Mouse (Mus musculus): ENCODE measurements around the gene Sh3d19.
"Not testable (repeated sequence)": the region's sequence is repeated elsewhere in the genome, so short reads cannot be mapped to it uniquely, and the experiment has no call there.

Sh3d19 gene

DNA sequence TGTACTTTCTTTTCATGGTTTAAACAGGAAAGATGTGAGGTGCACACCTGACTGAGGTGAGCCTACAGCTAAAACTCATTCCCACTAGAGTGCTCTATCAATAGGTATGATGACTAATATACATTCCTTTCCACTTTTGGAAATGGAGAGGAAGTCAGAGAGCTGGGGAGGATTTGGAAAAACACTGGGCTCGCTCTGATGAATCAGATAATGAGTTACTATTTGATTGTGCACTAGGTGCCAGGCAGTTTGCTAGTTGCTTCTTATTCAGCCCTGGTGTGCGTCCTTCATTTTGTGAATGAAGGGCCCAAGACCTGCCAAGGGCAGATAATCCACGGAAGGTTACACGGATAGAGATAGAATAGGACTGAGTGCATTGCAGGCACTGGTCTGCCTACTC, 9.1 kb downstream of the Sh3d19 start:
- no peak for DNase-seq (ENCODE audit: low spot score in 2 of 2)

DNA sequence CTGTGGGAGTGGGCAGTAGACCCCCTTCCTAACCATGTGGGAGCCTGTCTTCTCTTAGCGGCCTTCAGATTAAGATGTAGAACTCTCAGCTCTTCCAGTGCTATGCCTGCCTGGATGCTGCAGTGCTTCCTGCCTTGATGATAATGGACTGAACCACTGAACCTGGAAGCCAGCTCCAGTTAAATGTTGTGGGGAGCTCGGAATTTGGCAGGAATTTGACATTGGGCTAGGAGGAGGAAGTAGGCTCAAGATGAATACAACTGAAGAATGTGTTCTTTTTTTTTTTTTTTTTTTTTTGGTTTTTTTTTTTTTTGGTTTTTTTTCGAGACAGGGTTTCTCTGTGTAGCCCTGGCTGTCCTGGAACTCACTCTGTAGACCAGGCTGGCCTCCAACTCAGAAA, 10.9 kb downstream of the Sh3d19 start:
- not testable (repeated sequence) for DNase-seq (ENCODE audit: low spot score in 2 of 2)

GRCm38 (mm10) chr3:85984537-85984936, 13.6 kb downstream of the Sh3d19 start:
- no peak for DNase-seq (ENCODE audit: low spot score in 2 of 2)

DNA sequence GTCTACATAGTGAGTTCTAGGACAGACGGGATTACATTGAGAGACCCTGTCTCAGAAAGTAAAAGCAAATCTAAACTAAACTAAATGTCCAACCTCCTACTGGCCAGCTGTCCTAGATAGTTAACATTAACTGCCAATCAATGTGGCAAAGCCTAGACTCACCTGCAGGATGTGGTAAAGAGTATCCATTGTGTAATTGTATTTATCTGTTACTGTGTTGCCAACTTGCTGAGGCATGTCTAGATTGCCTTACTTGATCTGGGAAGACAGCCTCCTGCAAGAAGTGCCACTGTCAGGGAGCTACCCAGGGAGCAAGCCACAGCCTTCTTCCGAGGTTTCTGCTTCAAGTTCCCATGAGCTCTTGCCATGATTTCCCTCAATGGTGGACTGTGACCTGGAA, 16.3 kb downstream of the Sh3d19 start:
- no peak for DNase-seq (ENCODE audit: low spot score in 2 of 2)

DNA sequence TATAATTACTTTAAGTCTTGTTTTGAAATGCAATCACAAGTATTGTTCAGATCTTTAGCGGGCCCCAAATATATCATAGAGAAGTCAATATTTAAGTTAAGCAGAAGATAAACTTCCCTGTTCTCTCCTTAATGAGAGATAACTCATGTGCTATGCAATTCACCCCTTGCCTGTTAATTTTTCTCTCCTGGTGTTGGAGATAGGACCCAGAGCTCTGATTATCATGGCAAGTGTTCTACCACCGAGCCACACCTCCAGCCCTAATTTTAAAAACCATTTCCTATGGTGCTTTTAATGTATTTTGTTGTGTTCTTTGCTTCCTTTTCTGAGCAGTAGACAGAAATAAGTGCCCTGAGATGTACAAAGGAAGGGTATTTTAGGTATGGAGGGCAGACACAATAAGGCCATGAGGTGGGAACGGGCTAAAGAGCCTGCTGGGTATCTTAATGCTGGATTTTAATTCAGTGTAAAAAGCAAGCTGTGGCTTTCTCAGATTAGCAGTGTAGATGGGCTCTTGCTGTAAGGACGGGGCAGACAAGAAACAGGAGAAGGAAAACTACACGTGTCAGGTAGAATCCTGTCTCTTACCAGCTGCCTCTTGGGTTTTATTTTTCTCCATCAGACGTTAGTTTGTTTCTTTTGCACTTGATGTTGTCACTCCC, 20.4 kb downstream of the Sh3d19 start:
- DNase-seq (ENCODE audit: low spot score in 2 of 2) = no peak

DNA sequence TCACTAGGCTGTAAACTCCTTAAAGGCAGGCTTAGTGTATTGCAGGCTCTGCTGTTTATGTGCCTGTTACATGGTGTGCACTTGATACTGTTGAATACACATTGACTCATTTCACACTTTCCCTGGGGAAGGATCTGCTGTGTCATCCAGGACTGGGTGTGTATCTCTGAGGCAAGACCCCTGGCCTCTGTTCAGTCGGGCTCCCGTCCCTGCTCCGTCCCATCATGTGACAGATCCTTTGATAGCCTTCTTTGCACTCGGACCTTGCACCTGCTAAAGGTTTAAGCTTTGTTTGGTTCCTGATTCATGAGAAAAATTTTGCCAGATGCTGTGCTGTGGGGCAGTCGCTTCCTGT, 20.9 kb downstream of the Sh3d19 start:
- no peak for DNase-seq (ENCODE audit: low spot score in 2 of 2)

DNA sequence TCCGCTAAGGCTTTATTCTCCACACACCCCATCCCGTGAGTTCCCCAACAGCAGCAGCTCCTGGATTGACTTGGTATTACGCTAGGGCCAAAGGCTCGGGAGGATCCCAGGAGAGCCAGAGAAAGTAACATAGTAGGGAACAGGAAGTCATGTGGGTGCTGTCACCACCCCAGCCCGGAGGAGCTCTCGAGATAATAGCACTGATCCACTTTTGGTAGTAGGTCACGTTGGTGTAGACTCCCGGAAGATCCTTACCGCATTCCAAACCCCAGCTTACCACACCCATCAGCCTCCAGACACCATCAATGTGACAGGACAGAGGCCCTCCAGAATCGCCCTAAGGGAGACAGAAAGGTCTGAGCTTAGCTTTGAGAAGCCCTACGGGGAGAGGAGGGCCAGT, 22.8 kb downstream of the Sh3d19 start:
- DNase-seq (ENCODE audit: low spot score in 2 of 2) = no peak

DNA sequence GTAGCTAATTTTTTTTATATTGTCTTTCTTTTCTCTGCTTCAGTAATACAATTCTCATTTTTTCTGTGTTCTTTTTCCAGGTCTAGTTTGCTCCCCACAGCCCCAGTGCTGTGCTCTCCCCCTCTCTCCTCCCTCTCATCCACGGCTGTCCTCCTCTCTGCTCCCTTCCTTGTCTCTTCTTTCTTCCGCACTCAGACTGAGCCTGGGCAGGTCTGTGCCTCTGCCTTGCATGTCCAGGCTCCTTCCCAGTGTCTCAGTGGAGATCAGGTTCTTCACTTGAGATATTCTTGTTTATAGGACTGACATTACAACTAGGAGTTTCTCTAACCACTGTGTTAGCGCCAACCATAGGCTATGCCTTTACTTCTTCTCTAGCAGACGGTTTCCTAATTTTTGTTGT, 23.7 kb downstream of the Sh3d19 start:
- DNase-seq (ENCODE audit: low spot score in 2 of 2) = no peak

GRCm38 (mm10) chr3:86001271-86001670, 30.4 kb downstream of the Sh3d19 start:
- DNase-seq (ENCODE audit: low spot score in 2 of 2) = no peak

- no peak for DNase-seq (ENCODE audit: low spot score in 2 of 2)
Measured at GRCm38 (mm10) chr3:86002423-86002822, 31.5 kb downstream of the Sh3d19 start, which contains the start of gene Prss48. Gene Prss48, minus strand, starts transcription at chr3:86002491.

DNA sequence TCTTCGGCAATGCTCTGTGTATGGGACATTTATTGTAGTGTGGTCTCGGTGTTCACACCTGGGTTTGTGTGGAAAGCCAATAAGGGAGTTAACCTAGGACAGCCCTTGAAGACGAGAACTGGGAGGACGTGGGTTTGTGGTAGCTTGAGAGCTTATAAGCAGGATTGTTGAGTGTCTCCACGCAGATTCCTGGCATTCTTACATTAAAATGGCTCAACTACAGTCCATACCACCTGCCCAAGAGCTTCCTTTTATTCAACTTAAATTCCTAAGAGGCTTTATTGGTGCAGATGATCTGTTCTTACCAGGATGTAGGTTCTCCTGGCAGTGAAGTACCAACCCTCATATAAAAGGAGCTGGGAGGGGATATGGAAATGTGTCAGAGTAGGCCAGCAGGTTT, 32.0 kb downstream of the Sh3d19 start:
- DNase-seq (ENCODE audit: low spot score in 2 of 2) = no peak

GRCm38 (mm10) chr3:86004751-86005150, 33.8 kb downstream of the Sh3d19 start:
- DNase-seq (ENCODE audit: low spot score in 2 of 2) = no peak

DNA sequence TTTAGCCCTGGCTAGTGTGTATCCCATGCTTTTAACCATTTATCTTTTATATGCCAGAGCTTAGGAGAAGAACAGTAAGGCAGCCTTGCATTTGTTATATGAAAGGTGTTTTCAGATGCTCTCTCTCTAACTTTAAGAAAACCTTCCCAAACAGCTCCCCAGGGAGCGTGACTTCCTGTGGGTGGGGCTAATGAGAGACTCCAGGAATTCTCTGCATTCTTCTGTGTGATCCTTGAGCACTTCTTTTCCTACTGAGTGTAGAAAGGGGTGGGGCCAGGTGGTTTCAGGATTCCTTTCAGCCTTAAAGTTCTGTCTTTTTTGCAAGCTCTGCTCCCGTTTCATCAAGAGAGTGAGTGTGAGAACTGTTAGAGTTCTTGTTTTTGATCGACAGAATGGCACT, 39.7 kb downstream of the Sh3d19 start:
- DNase-seq (ENCODE audit: low spot score in 2 of 2) = no peak

GRCm38 (mm10) chr3:86011373-86011772, 40.5 kb downstream of the Sh3d19 start:
- DNase-seq (ENCODE audit: low spot score in 2 of 2) = no peak

DNA sequence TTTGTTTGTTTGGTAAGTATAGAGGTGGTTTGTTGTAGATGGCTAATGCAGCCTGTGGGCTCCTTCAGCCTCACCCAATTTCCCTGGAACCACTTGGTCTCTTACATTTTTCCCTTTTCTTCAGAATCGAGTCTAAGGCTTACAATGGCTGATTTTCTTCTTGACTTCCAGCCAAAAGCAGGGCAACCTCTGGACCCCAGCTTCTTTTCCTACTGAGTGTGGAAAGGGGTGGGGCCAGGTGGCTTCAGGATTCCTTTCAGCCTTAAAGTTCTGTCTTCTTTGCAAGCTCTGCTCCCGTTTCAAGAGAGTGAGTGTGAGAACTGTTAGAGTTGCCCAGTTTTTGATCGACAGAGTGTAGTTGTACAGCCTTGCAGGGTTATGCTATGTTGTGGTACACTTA, 40.9 kb downstream of the Sh3d19 start:
- DNase-seq (ENCODE audit: low spot score in 2 of 2) = no peak

DNA sequence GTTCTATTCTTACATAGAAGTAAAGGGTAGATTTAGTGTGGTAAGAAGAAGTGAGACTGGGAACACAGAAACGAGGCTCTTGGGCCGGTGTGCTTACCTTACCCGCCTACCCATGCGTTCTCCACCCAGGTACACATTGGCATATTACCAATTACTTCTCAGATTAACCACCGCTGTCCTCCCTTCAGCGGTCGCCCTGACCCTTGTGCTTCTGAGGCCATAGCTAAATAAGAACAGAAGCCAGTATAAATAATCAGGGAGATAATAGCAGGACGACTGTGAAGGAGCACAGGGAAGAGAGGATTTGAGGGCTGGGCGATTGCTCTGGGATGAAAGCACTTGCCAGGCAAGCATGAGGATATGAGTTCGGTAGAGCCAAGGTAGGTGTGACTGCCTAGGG, 42.9 kb downstream of the Sh3d19 start:
- no peak for DNase-seq (ENCODE audit: low spot score in 2 of 2)

- no peak for DNase-seq (ENCODE audit: low spot score in 2 of 2)
Measured at GRCm38 (mm10) chr3:86016965-86017364, 46.1 kb downstream of the Sh3d19 start.

- DNase-seq (ENCODE audit: low spot score in 2 of 2) = no peak
Measured at GRCm38 (mm10) chr3:86017484-86017883, 46.6 kb downstream of the Sh3d19 start.

DNA sequence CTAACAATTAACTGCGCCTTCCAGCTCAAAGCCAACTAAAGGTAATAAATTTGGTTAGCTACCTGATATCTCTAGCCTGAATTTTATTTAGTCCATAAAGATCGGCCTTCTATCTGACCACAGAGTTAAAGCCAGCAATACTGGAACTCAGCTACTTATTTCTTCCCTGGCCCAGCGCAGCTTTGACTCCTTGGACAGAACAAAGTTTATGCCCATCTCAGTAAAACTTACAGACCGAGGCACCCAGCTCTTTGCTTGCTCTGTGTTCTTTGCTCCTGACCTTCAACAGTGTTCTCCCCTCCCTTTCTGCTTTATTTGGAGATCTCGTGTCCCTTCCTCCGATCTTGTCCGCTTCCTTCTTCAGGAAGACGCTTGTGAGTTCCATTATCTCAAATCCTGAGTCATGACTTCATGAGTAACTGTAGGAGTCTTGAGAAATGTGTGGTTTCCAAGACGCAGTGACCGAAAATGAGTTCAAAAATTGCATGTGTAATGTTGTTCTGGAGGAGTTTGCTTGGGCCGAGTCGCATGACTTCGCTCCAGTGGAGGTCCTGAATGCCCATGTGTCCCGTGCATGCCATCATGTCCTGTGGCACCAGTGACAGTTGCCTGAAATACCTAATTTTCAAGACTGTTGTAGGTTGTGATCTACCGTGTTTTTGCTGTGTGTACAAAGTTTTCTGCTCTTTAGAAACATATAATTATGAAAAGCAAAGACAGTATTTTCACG, 50.2 kb downstream of the Sh3d19 start:
- no peak for DNase-seq (ENCODE audit: low spot score in 2 of 2)

- no peak for DNase-seq (ENCODE audit: low spot score in 2 of 2)
Measured at GRCm38 (mm10) chr3:86021651-86022050, 50.7 kb downstream of the Sh3d19 start.

GRCm38 (mm10) chr3:86024065-86024795, 53.3 kb downstream of the Sh3d19 start:
- no peak for DNase-seq (ENCODE audit: low spot score in 2 of 2)

GRCm38 (mm10) chr3:86025341-86026137, 54.6 kb downstream of the Sh3d19 start:
- no peak for DNase-seq (ENCODE audit: low spot score in 2 of 2)
